Mouse (Mus musculus): ENCODE measurements at regions not wholly inside any gene's neighbourhood (a gene's known extent, or its start where the extent isn't known, plus 50 kb on each side); places are given as distances from the start of the nearest gene placed in this dataset.

DNA sequence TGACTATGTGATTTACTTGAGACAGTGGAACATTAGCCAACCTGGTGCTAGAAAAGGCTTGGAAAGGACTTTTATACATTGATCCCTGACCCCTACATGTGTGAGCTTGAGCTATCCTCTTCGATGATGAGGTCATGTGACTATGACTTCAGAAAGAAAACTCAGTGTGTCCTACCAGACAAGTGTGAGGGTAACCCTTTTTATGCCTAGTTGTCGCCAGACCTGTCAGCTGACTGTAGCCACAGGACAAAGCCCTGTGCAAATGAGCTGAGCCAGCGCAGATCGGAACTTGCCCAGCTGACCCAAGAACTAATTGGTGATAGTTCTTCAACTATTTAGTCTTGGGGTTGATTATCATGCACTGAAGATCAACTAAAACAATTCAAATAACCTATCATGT lies 269.5 kb downstream of the Cyp26b1 start:
- TF ChIP-seq TCF12 (IDR thresholded peaks at IDR 0.05; ENCODE audit: low read depth, low read length): no peak
- no peak for TF ChIP-seq MXI1 (IDR thresholded peaks at IDR 0.05; ENCODE audit: low read depth, low read length)
- no peak for TF ChIP-seq CTCF (IDR thresholded peaks at IDR 0.05 in 2 of 3, conservative IDR thresholded peaks at IDR 0.05 in 1 of 3; ENCODE audit: control insufficient read depth in 1 of 3, insufficient read depth in 1 of 3, low read depth in 2 of 3, low read length in 3 of 3, poor library complexity in 1 of 3, severe bottlenecking in 1 of 3)
- TF ChIP-seq POLR2A (IDR thresholded peaks at IDR 0.05; ENCODE audit: control insufficient read depth in 1 of 2, insufficient read depth in 1 of 2, low read depth in 1 of 2, low read length in 2 of 2, poor library complexity in 1 of 2): no peak
- no peak for TF ChIP-seq RCOR1 (IDR thresholded peaks at IDR 0.05; ENCODE audit: low read depth, low read length)
